Mouse (Mus musculus) midbrain, embryonic 11.5 days (tissue): ENCODE measurements at regions not wholly inside any gene's neighbourhood (a gene's known extent, or its start where the extent isn't known, plus 50 kb on each side); places are given as distances from the start of the nearest gene placed in this dataset.
"Not testable (repeated sequence)": the region's sequence is repeated elsewhere in the genome, so short reads cannot be mapped to it uniquely, and the experiment has no call there.

Source experiments
- ATAC-seq: fragments of 200-750 bp; cut with Nextera tagmentation; 2 replicates; pipeline ENCODE4 v1.8.0; 2017; ENCODE audit warnings: moderate TSS enrichment, moderate library complexity; ENCODE audit not compliant: low FRiP score
- DNase-seq: peaks from one replicate; pipeline ENCODE4 v3.0.0; 2015; ENCODE audit warnings: low spot score; ENCODE audit errors: missing footprints
- H3K27ac ChIP-seq: fragments of 300-500 bp; sonication (generic); 2 replicates; pipeline ENCODE4 v1.5.1; 2014; ENCODE audit warnings: low read depth, low read length
- H3K27me3 ChIP-seq: fragments of 300-500 bp; sonication (generic); 2 replicates; pipeline ENCODE4 v1.6.1; 2014; ENCODE audit warnings: mild to moderate bottlenecking, low read length, moderate library complexity, mixed read lengths; ENCODE audit not compliant: control insufficient read depth, insufficient read depth
- H3K36me3 ChIP-seq: fragments of 300-500 bp; sonication (generic); 2 replicates; pipeline ENCODE4 v1.6.1; 2014; ENCODE audit warnings: mild to moderate bottlenecking, low read length, moderate library complexity, mixed read lengths; ENCODE audit not compliant: control insufficient read depth, insufficient read depth
- H3K4me1 ChIP-seq: fragments of 300-500 bp; sonication (generic); 2 replicates; pipeline ENCODE4 v1.6.1; 2014; ENCODE audit warnings: low read length; ENCODE audit not compliant: control insufficient read depth, insufficient read depth
- H3K4me2 ChIP-seq: fragments of 300-500 bp; sonication (generic); 2 replicates; pipeline ENCODE4 v1.6.1; 2014; ENCODE audit warnings: mild to moderate bottlenecking, moderate library complexity
- H3K4me3 ChIP-seq: fragments of 300-500 bp; sonication (generic); 2 replicates; pipeline ENCODE4 v1.5.1; 2014; ENCODE audit warnings: low read depth, low read length
- H3K9ac ChIP-seq: fragments of 300-500 bp; sonication (generic); 2 replicates; pipeline ENCODE4 v1.6.1; 2014; ENCODE audit warnings: low read length
- H3K9me3 ChIP-seq: fragments of 300-500 bp; sonication (generic); 2 replicates; pipeline ENCODE4 v1.6.1; 2016; ENCODE audit warnings: low read length; ENCODE audit not compliant: control insufficient read depth
- WGBS: fragments of 180-500 bp; shearing (Covaris S2); extraction: QIAGEN DNeasy Blood & Tissue Kit; methylation state at CpG from one replicate; pipeline ENCODE4 v1.1.7; 2014; 5-methylcytosine and 5-hydroxymethylcytosine counted together

DNA sequence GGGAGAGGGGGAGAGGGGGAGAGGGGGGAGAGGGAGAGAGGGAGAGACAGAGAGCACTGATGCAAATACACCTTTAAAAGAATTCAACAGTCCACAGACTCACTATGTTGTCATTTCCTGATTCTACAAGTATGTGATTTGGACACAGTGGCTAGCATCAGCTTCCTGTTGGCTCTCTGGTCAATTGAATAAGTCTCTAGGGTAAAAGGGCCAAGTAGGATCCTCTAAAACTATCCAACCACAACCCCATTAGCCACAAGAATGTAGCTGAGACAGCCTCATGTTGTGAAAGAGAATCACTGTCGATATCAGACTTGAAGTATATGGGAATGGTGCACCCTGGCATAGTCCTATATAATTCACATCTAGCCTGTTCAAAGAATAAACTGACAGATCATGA lies 481.8 kb upstream of the Smim15 start:
- Histone ChIP-seq H3K9me3 (no peaks in the 10 kb centered on the region), H3K4me3 (no peak overlapping the region), H3K27ac (no peak overlapping the region), H3K4me2 (no peak overlapping the region), H3K4me1 (no peaks in the 10 kb centered on the region), H3K36me3 (no peaks in the 10 kb centered on the region), H3K27me3 (no peaks in the 10 kb centered on the region), H3K9ac (no peak overlapping the region)
- ATAC-seq (no peak), DNase-seq (no peak)
- WGBS = 97% methylated on average over 1 of the region's 1 CpGs

DNA sequence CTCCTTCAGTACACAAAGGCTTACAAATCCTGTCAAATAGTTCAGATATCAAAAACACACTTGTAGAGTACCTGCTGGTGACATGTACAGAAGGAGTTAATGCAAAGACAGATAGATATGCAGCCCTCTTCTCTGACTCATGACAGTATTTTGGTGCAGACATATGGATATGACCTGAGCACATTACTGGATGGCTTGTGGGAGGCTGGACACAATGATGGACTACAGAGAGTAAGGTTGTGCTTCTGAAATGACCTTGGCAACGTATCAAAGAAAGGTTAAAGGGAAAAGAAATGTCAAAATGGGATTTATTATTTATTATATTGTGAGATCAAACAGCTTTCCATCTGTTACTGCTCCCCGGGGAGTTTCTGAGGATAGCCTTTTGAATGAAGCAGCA lies 482.7 kb upstream of the Smim15 start:
- no peaks in the 10 kb centered on the region for H3K27me3 ChIP-seq
- ATAC-seq (no peak), DNase-seq (peak; percentile 60)
- H3K36me3 ChIP-seq = no peaks in the 10 kb centered on the region
- no peak overlapping the region for H3K27ac ChIP-seq
- no peak overlapping the region for H3K4me2 ChIP-seq
- no peaks in the 10 kb centered on the region for H3K9me3 ChIP-seq
- H3K4me3 ChIP-seq = no peak overlapping the region
- H3K9ac ChIP-seq = no peak overlapping the region
- WGBS = 85% methylated on average over 2 of the region's 2 CpGs
- H3K4me1 ChIP-seq = no peaks in the 10 kb centered on the region

- no peak overlapping the region for H3K4me3 ChIP-seq
- H3K4me2 ChIP-seq = no peak overlapping the region
- 85% methylated on average over 3 of the region's 3 CpGs for WGBS
- H3K4me1 ChIP-seq = no peaks in the 10 kb centered on the region
- H3K27ac ChIP-seq = no peak overlapping the region
- H3K9ac ChIP-seq = no peak overlapping the region
- no peaks in the 10 kb centered on the region for H3K36me3 ChIP-seq
- no peaks in the 10 kb centered on the region for H3K9me3 ChIP-seq
- DNase-seq = no peak
- ATAC-seq = no peak
- no peaks in the 10 kb centered on the region for H3K27me3 ChIP-seq
Measured at GRCm38 (mm10) chr13:107555958-107556357, 488.3 kb upstream of the Smim15 start.

- Histone ChIP-seq H3K27ac (no peak overlapping the region), H3K4me3 (no peak overlapping the region), H3K4me2 (no peak overlapping the region), H3K27me3 (no peaks in the 10 kb centered on the region), H3K9ac (no peak overlapping the region), H3K9me3 (no peaks in the 10 kb centered on the region), H3K4me1 (no peaks in the 10 kb centered on the region), H3K36me3 (no peaks in the 10 kb centered on the region)
- DNase-seq (no peak), ATAC-seq (no peak)
- 76% methylated on average over 3 of the region's 3 CpGs for WGBS
Measured at GRCm38 (mm10) chr13:107554091-107554490, 490.2 kb upstream of the Smim15 start.

DNA sequence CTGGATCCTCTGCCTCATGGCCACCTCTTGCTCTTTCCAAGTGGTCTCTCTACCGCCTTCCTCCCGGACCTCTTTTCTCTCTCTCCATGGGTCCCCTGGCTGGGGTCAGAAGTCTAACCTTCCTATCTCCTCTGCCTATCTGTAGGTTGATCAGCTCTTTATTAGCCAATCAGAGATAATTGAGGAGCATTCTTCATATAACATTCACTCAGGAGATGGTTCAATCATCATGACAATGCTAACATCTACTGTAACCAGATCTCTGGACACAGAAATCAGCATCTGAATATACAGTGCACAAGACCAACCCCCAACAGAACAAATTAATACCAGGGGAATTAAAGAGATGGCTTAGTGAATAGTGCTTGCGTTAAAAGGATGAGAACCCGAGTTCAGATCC lies 492.1 kb upstream of the Smim15 start:
- Histone ChIP-seq H3K27me3 (no peaks in the 10 kb centered on the region), H3K27ac (no peak overlapping the region), H3K9ac (no peak overlapping the region), H3K4me2 (no peak overlapping the region), H3K9me3 (no peaks in the 10 kb centered on the region), H3K4me1 (no peaks in the 10 kb centered on the region), H3K4me3 (no peak overlapping the region), H3K36me3 (no peaks in the 10 kb centered on the region)
- WGBS = 93% methylated on average over 4 of the region's 4 CpGs
- peak; percentile 64 for DNase-seq
- ATAC-seq = no peak

GRCm38 (mm10) chr13:107549995-107550394 lies 494.3 kb upstream of the Smim15 start:
- not testable (repeated sequence) for H3K36me3 ChIP-seq, H3K4me2 ChIP-seq, H3K9ac ChIP-seq, H3K4me3 ChIP-seq, H3K9me3 ChIP-seq, H3K27ac ChIP-seq, H3K27me3 ChIP-seq, ATAC-seq
- DNase-seq = peak; percentile 49
- peaks cover 13% of the 10 kb centered on the region for H3K4me1 ChIP-seq
- 94% methylated on average over 7 of the region's 7 CpGs for WGBS

DNA sequence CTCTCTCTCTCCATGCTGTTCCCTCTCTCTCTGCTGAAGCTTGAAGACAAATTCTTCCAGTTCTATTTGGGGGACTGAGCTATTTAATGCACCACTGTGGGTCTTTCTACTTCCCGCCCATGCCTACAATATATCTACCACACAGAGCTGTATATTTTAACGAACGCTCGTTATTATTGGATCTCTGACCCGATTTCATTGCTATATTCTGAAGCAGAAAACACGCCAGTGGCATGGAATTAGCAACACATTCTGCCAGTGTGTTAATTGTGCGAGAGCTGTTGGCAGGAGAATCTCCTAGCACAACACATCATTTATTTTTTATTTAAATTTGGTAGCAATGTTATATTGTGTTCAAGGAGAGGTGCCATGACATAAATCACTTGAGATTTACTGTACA lies 497.2 kb upstream of the Smim15 start:
- ATAC-seq = no peak
- peaks cover 16% of the 10 kb centered on the region for H3K4me1 ChIP-seq
- H3K9ac ChIP-seq = no peak overlapping the region
- H3K27ac ChIP-seq = no peak overlapping the region
- H3K4me2 ChIP-seq = no peak overlapping the region
- no peaks in the 10 kb centered on the region for H3K36me3 ChIP-seq
- no peak for DNase-seq
- no peaks in the 10 kb centered on the region for H3K27me3 ChIP-seq
- no peak overlapping the region for H3K4me3 ChIP-seq
- H3K9me3 ChIP-seq = no peaks in the 10 kb centered on the region
- 91% methylated on average over 7 of the region's 7 CpGs for WGBS

DNA sequence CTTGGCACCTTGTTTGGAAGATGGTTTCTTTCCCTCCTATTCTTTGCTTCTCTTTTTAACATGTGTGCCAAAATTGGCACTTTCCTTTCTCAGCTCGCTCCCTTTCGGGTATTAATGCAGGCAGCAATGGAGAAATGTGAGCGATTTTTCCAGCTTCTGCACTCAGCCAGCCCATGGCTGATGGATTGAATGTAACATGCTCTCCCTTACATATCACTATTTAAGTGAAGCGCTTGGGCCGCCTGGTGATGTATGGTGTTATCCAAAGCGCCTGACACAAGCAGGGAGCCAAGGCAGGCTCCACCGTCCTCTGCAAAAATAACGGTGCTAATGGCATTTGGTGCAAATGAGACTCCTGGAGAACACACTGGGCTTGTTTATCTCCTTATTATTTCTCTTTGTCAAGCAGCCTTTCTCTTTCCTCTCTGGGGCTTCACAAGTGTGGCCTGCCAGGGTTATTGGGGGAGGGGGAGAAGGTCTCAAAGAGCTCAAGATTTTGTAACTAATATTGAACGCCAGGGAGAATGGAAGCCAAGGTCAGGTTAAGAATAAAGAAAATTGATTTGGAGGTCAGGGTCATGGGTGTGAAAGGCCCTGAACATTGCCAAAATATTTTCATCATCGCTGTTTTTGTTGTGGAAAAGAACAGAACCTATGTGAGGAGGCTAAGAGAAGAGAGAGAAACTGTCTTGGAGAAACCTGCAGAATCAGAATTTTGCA lies 497.9 kb upstream of the Smim15 start:
- 61% methylated on average over 10 of the region's 10 CpGs for WGBS
- H3K4me3 ChIP-seq = no peak overlapping the region
- H3K9me3 ChIP-seq = no peaks in the 10 kb centered on the region
- no peak overlapping the region for H3K9ac ChIP-seq
- H3K36me3 ChIP-seq = no peaks in the 10 kb centered on the region
- DNase-seq = no peak
- no peak overlapping the region for H3K4me2 ChIP-seq
- H3K27ac ChIP-seq = peak overlapping the region; percentile 15; the same call in 1 of the 2 replicates
- H3K27me3 ChIP-seq = no peaks in the 10 kb centered on the region
- peaks cover 23% of the 10 kb centered on the region for H3K4me1 ChIP-seq
- no peak for ATAC-seq

- 8% methylated on average over 2 of the region's 2 CpGs for WGBS
- peak overlapping the region; percentile 22; the same call in 1 of the 2 replicates for H3K4me2 ChIP-seq
- no peaks in the 10 kb centered on the region for H3K27me3 ChIP-seq
- no peak overlapping the region for H3K4me3 ChIP-seq
- H3K4me1 ChIP-seq = peaks cover 36% of the 10 kb centered on the region
- DNase-seq (peak; percentile 96), ATAC-seq (peak; percentile 87)
- no peaks in the 10 kb centered on the region for H3K9me3 ChIP-seq
- H3K27ac ChIP-seq = peak overlapping the region; percentile 80
- peak overlapping the region; percentile 26; the same call in 1 of the 2 replicates for H3K9ac ChIP-seq
- H3K36me3 ChIP-seq = no peaks in the 10 kb centered on the region
Measured at GRCm38 (mm10) chr13:107541635-107541955, 502.7 kb upstream of the Smim15 start.
